Mouse (Mus musculus) E14TG2a.4 (cell line): ENCODE data around the gene Zdhhc20.

Experiments used
- H3K27me3 ChIP-seq: 2 replicates; pipeline ENCODE4 v1.6.1; 2014; ENCODE audit warnings: low read length, control low read depth; ENCODE audit not compliant: insufficient read depth
- H3K36me3 ChIP-seq: 2 replicates; pipeline ENCODE4 v1.6.1; 2014; ENCODE audit warnings: low read length, control low read depth; ENCODE audit not compliant: insufficient read depth
- H3K4me1 ChIP-seq: replicated peaks from 2 replicates; pipeline ENCODE4 v1.6.1; 2014; ENCODE audit warnings: low read depth, low read length, control low read depth
- H3K4me3 ChIP-seq: replicated peaks from 2 replicates; pipeline ENCODE4 v1.5.1; 2014; ENCODE audit warnings: mild to moderate bottlenecking, low read length
- H3K9me3 ChIP-seq: 2 replicates; pipeline ENCODE4 v1.6.1; 2014; ENCODE audit warnings: low read length, control low read depth
- CTCF ChIP-seq: conservative IDR thresholded peaks from 2 replicates; pipeline ENCODE4 v1.5.1; 2014; ENCODE audit warnings: low read length
- NANOG ChIP-seq: IDR thresholded peaks from 2 replicates; pipeline ENCODE4 v1.6.1; 2014; ENCODE audit warnings: borderline replicate concordance, low read length, mixed read lengths
- POU5F1 ChIP-seq: IDR thresholded peaks from 2 replicates; pipeline ENCODE4 v1.6.1; 2014; ENCODE audit warnings: low read length, borderline replicate concordance

The Zdhhc20 gene

DNA sequence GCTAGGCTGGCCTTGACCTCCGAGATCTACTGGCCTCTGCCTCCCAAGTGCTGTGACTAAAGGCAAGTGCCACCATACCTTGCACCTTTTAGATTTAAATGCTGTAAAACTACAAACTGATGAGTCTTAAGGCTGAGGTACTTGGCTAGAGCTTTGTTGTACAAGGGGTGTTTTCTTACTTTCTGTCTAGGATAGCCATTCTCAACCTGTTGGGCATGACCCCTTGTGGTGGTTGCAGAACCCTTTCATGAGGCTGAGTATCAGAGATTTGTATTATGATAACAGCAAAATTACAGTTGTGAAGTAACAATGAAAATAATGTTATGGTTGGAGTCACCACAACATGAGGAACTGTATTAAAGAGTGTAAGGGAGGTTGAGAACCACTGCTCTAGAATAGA is 62.8 kb downstream of the Zdhhc20 start:
- Histone ChIP-seq H3K9me3 (no peaks in the 10 kb centered on the region), H3K27me3 (no peaks in the 10 kb centered on the region), H3K4me1 (peaks cover 44% of the 10 kb centered on the region), H3K4me3 (peak overlapping the region; percentile 93), H3K36me3 (peaks cover 58% of the 10 kb centered on the region)
- no peak for TF ChIP-seq NANOG
- no peak for TF ChIP-seq POU5F1
- no peak for TF ChIP-seq CTCF

- H3K27me3 ChIP-seq: no peaks in the 10 kb centered on the region
- TF ChIP-seq NANOG (no peak), CTCF (no peak), POU5F1 (no peak)
- peaks cover 61% of the 10 kb centered on the region for H3K36me3 ChIP-seq
- H3K9me3 ChIP-seq: no peaks in the 10 kb centered on the region
- H3K4me1 ChIP-seq: peaks cover 50% of the 10 kb centered on the region
- H3K4me3 ChIP-seq: peak within 1 kb of the TSS; percentile 93
Measured at GRCm38 (mm10) chr14:57825788-57826751, 64.0 kb downstream of the Zdhhc20 start, which contains the start of the genes Ska3 and Mrpl57. Gene Ska3, minus strand, starts transcription at chr14:57826185. Gene Mrpl57, plus strand, starts transcription at chr14:57826234.

DNA sequence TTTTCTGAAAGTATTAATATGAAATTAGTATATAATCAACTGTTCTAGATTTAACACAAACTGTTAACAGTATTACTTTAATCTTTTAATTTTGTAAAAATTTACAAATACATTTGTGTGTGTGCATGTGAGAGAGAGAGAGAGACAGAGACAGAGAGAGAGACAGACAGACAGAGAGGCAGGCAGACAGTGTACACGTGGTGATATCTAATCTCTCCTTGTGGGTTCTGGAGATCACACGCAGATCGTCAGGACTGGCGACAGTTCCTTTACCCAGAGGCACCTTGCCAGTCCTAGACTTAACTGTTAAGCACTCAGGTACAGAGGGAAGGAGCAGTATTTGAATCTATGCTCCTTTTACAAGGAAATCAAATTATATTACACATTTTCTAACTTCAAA is 69.2 kb downstream of the Zdhhc20 start:
- Histone ChIP-seq H3K36me3 (peaks cover 81% of the 10 kb centered on the region), H3K4me3 (no peak overlapping the region), H3K4me1 (peaks cover 74% of the 10 kb centered on the region), H3K9me3 (no peaks in the 10 kb centered on the region), H3K27me3 (no peaks in the 10 kb centered on the region)
- TF ChIP-seq NANOG: no peak
- TF ChIP-seq POU5F1: no peak
- no peak for TF ChIP-seq CTCF

DNA sequence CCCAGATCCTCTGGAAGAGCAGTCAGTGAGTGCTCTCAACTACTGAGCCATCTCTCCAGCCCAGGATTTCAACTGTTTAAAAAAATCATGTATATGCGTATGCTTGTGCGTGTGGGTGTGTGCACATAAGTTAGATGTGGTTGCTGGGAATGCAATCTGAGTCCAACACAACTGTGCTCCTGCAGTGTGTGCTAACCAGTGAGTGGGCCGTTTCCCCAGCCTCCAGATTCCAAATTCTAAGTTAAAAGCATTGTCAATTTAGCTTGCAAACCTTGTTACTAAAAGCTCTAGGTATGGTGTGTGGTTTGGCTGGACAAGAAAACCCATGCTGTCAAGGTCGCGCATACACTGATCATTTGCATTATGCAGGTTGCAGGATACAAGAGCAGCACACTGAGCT is 78.2 kb downstream of the Zdhhc20 start:
- TF ChIP-seq POU5F1 (no peak), NANOG (no peak), CTCF (no peak)
- H3K27me3 ChIP-seq: no peaks in the 10 kb centered on the region
- no peak overlapping the region for H3K4me3 ChIP-seq
- peaks cover 70% of the 10 kb centered on the region for H3K4me1 ChIP-seq
- peaks cover 99% of the 10 kb centered on the region for H3K36me3 ChIP-seq
- no peaks in the 10 kb centered on the region for H3K9me3 ChIP-seq

GRCm38 (mm10) chr14:57810886-57811285 is 79.2 kb downstream of the Zdhhc20 start:
- H3K4me3 ChIP-seq: no peak overlapping the region
- peaks cover 60% of the 10 kb centered on the region for H3K4me1 ChIP-seq
- no peaks in the 10 kb centered on the region for H3K27me3 ChIP-seq
- TF ChIP-seq POU5F1 (no peak), CTCF (no peak), NANOG (no peak)
- no peaks in the 10 kb centered on the region for H3K9me3 ChIP-seq
- peaks cover 100% of the 10 kb centered on the region for H3K36me3 ChIP-seq

DNA sequence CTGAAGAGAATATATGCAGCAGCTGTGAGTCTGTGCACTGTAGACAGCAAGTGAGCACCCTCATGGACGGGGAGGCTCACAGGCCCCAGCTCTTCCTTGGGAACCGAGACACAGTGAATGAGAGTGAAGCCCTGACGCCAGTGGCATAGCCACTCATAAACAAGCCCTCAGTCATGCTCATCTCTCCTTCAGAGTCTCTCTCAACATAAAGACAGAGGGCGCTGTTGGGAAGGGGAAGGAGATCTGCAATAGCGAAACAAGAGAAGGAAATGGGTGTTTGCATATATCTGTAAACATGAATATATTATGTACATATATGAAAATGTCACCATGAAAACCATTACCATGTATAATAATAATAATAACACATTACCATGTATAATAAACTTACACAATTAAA is 81.5 kb downstream of the Zdhhc20 start:
- TF ChIP-seq NANOG (no peak), POU5F1 (no peak), CTCF (peak; percentile 69)

DNA sequence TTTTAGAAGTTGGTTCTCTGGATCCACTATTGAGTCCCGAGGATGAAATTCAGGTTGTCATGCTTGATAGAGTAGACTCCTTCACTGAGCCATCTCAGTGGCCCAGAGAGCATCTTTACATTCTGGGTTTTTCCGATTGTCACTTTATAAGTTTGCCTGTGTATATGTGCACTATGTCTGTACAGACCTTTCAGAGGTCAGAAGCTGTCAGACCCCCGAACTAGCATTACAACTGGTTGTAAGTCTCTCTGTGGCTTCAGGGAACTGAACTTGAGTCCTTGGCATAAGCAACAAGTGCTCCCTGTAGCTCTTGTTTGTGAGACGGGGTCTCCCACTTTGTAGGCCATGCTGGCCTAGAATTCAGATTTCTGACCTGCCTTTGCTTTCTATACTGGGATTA is 86.3 kb downstream of the Zdhhc20 start:
- peaks cover 95% of the 10 kb centered on the region for H3K36me3 ChIP-seq
- TF ChIP-seq NANOG (no peak), CTCF (no peak), POU5F1 (no peak)

More for the DNA sequence above, 81.5 kb downstream of the Zdhhc20 start:
- peaks cover 100% of the 10 kb centered on the region for H3K36me3 ChIP-seq
- H3K4me1 ChIP-seq: peaks cover 51% of the 10 kb centered on the region
- H3K9me3 ChIP-seq: no peaks in the 10 kb centered on the region
- no peak overlapping the region for H3K4me3 ChIP-seq
- no peaks in the 10 kb centered on the region for H3K27me3 ChIP-seq

GRCm38 (mm10) chr14:57797991-57798931 is 91.8 kb downstream of the Zdhhc20 start, which contains the start of gene Sap18:
Gene Sap18, plus strand, starts transcription at chr14:57798180.
- Histone ChIP-seq H3K36me3 (peaks cover 40% of the 10 kb centered on the region), H3K4me3 (peak within 1 kb of the TSS; percentile 91), H3K27me3 (no peaks in the 10 kb centered on the region), H3K9me3 (no peaks in the 10 kb centered on the region), H3K4me1 (peaks cover 40% of the 10 kb centered on the region)
- TF ChIP-seq CTCF (no peak), POU5F1 (no peak), NANOG (no peak)

More for the DNA sequence above, 86.3 kb downstream of the Zdhhc20 start:
- Histone ChIP-seq H3K4me1 (peaks cover 54% of the 10 kb centered on the region), H3K9me3 (no peaks in the 10 kb centered on the region), H3K27me3 (no peaks in the 10 kb centered on the region), H3K4me3 (no peak overlapping the region)
